Mouse (Mus musculus): ENCODE results near the gene Nanog. TPM values are rescaled to one million over a fixed set of nuclear protein-coding genes. Genes with fewer than 3 reads are reported as not detected.

The Nanog gene
- polyA plus RNA-seq, 1 experiment from 2014 or later: not detected

- no peak overlapping the region for H3K4me2 ChIP-seq (replicated peaks; ENCODE audit: low read depth, low read length)
- H3K9ac ChIP-seq (ENCODE audit: low read depth, low read length): no peak overlapping the region
- no peaks in the 10 kb centered on the region for H3K36me3 ChIP-seq (ENCODE audit: control insufficient read depth, insufficient read depth, low read length)
- 0 out of 2 replicates have a peak, but pooled peaks cover 8% of the 10 kb centered on the region for H3K4me1 ChIP-seq (ENCODE audit: control insufficient read depth, insufficient read depth, low read length)
- no peak overlapping the region for H3K4me3 ChIP-seq (ENCODE audit: low read length)
- no peak overlapping the region for H3K27ac ChIP-seq (ENCODE audit: low read depth, low read length)
- 15% methylated on average over 11 of the region's 11 CpGs for WGBS
- H3K9me3 ChIP-seq (ENCODE audit: control insufficient read depth, low read length): no peaks in the 10 kb centered on the region
- no peak for ATAC-seq (ENCODE audit: low FRiP score, low TSS enrichment)
- H3K27me3 ChIP-seq (ENCODE audit: control insufficient read depth, insufficient read depth, low read length): peaks cover 31% of the 10 kb centered on the region
Measured at GRCm38 (mm10) chr6:122743353-122743752, 36.1 kb downstream of the Nanog start.

- no peaks in the 10 kb centered on the region for H3K36me3 ChIP-seq (ENCODE audit: control insufficient read depth, insufficient read depth, low read length)
- H3K27ac ChIP-seq (ENCODE audit: low read depth, low read length): no peak overlapping the region
- no peak overlapping the region for H3K9ac ChIP-seq (ENCODE audit: low read depth, low read length)
- no peaks in the 10 kb centered on the region for H3K9me3 ChIP-seq (ENCODE audit: control insufficient read depth, low read length)
- H3K4me2 ChIP-seq (replicated peaks; ENCODE audit: low read depth, low read length): no peak overlapping the region
- WGBS: 32% methylated on average over 10 of the region's 10 CpGs
- H3K4me1 ChIP-seq (ENCODE audit: control insufficient read depth, insufficient read depth, low read length): 0 out of 2 replicates have a peak, but pooled peaks cover 8% of the 10 kb centered on the region
- ATAC-seq (ENCODE audit: low FRiP score, low TSS enrichment): no peak
- peaks cover 31% of the 10 kb centered on the region for H3K27me3 ChIP-seq (ENCODE audit: control insufficient read depth, insufficient read depth, low read length)
- no peak overlapping the region for H3K4me3 ChIP-seq (ENCODE audit: low read length)
Measured at GRCm38 (mm10) chr6:122744505-122745249, 37.4 kb downstream of the Nanog start.

GRCm38 (mm10) chr6:122750579-122750978, 43.3 kb downstream of the Nanog start:
- H3K4me1 ChIP-seq (ENCODE audit: control insufficient read depth, insufficient read depth, low read length): no peaks in the 10 kb centered on the region
- 82% methylated on average over 6 of the region's 6 CpGs for WGBS
- no peaks in the 10 kb centered on the region for H3K36me3 ChIP-seq (ENCODE audit: control insufficient read depth, insufficient read depth, low read length)
- H3K4me3 ChIP-seq (ENCODE audit: low read length): no peak overlapping the region
- no peak overlapping the region for H3K27ac ChIP-seq (ENCODE audit: low read depth, low read length)
- H3K4me2 ChIP-seq (replicated peaks; ENCODE audit: low read depth, low read length): no peak overlapping the region
- ATAC-seq (ENCODE audit: low FRiP score, low TSS enrichment): no peak
- no peaks in the 10 kb centered on the region for H3K27me3 ChIP-seq (ENCODE audit: control insufficient read depth, insufficient read depth, low read length)
- no peak overlapping the region for H3K9ac ChIP-seq (ENCODE audit: low read depth, low read length)
- no peaks in the 10 kb centered on the region for H3K9me3 ChIP-seq (ENCODE audit: control insufficient read depth, low read length)

- Histone ChIP-seq H3K9ac (ENCODE audit: low read depth, low read length) (no peak overlapping the region), H3K9me3 (ENCODE audit: control insufficient read depth, low read length) (no peaks in the 10 kb centered on the region), H3K27ac (ENCODE audit: low read depth, low read length) (no peak overlapping the region), H3K27me3 (ENCODE audit: control insufficient read depth, insufficient read depth, low read length) (no peaks in the 10 kb centered on the region), H3K4me3 (ENCODE audit: low read length) (no peak overlapping the region), H3K36me3 (ENCODE audit: control insufficient read depth, insufficient read depth, low read length) (no peaks in the 10 kb centered on the region), H3K4me2 (replicated peaks; ENCODE audit: low read depth, low read length) (no peak overlapping the region), H3K4me1 (ENCODE audit: control insufficient read depth, insufficient read depth, low read length) (no peaks in the 10 kb centered on the region)
- ATAC-seq (ENCODE audit: low FRiP score, low TSS enrichment): no peak
- WGBS: 41% methylated on average over 2 of the region's 2 CpGs
Measured at GRCm38 (mm10) chr6:122755913-122756312, 48.6 kb downstream of the Nanog start.

- Histone ChIP-seq H3K27me3 (ENCODE audit: control insufficient read depth, insufficient read depth, low read length) (peaks cover 10% of the 10 kb centered on the region; the same call in 1 of the 2 replicates), H3K4me3 (ENCODE audit: low read length) (no peak overlapping the region), H3K36me3 (ENCODE audit: control insufficient read depth, insufficient read depth, low read length) (no peaks in the 10 kb centered on the region), H3K4me2 (replicated peaks; ENCODE audit: low read depth, low read length) (no peak overlapping the region), H3K27ac (ENCODE audit: low read depth, low read length) (no peak overlapping the region), H3K4me1 (ENCODE audit: control insufficient read depth, insufficient read depth, low read length) (no peaks in the 10 kb centered on the region), H3K9ac (ENCODE audit: low read depth, low read length) (no peak overlapping the region), H3K9me3 (ENCODE audit: control insufficient read depth, low read length) (no peaks in the 10 kb centered on the region)
- WGBS: 85% methylated on average over 5 of the region's 5 CpGs
- no peak for ATAC-seq (ENCODE audit: low FRiP score, low TSS enrichment)
Measured at GRCm38 (mm10) chr6:122758732-122759131, 51.4 kb downstream of the Nanog start.

GRCm38 (mm10) chr6:122761011-122761599, 53.8 kb downstream of the Nanog start:
- no peaks in the 10 kb centered on the region for H3K36me3 ChIP-seq (ENCODE audit: control insufficient read depth, insufficient read depth, low read length)
- ATAC-seq (ENCODE audit: low FRiP score, low TSS enrichment): peak; percentile 59; the same call in 1 of the 2 replicates
- peaks cover 25% of the 10 kb centered on the region for H3K27me3 ChIP-seq (ENCODE audit: control insufficient read depth, insufficient read depth, low read length)
- no peaks in the 10 kb centered on the region for H3K9me3 ChIP-seq (ENCODE audit: control insufficient read depth, low read length)
- 2% methylated on average over 11 of the region's 11 CpGs for WGBS
- H3K4me2 ChIP-seq (replicated peaks; ENCODE audit: low read depth, low read length): peak overlapping the region; percentile 37
- H3K27ac ChIP-seq (ENCODE audit: low read depth, low read length): no peak overlapping the region
- no peak overlapping the region for H3K9ac ChIP-seq (ENCODE audit: low read depth, low read length)
- peak overlapping the region; percentile 30 for H3K4me3 ChIP-seq (ENCODE audit: low read length)
- 0 out of 2 replicates have a peak, but pooled peaks cover 5% of the 10 kb centered on the region for H3K4me1 ChIP-seq (ENCODE audit: control insufficient read depth, insufficient read depth, low read length)

- no peak overlapping the region for H3K4me3 ChIP-seq (ENCODE audit: low read length)
Measured at GRCm38 (mm10) chr6:122761901-122762300, 54.6 kb downstream of the Nanog start.

GRCm38 (mm10) chr6:122762480-122762879, 55.2 kb downstream of the Nanog start:
- Histone ChIP-seq H3K9me3 (ENCODE audit: control insufficient read depth, low read length) (no peaks in the 10 kb centered on the region), H3K27me3 (ENCODE audit: control insufficient read depth, insufficient read depth, low read length) (peaks cover 25% of the 10 kb centered on the region), H3K4me3 (ENCODE audit: low read length) (no peak overlapping the region), H3K9ac (ENCODE audit: low read depth, low read length) (no peak overlapping the region), H3K4me1 (ENCODE audit: control insufficient read depth, insufficient read depth, low read length) (0 out of 2 replicates have a peak, but pooled peaks cover 5% of the 10 kb centered on the region), H3K27ac (ENCODE audit: low read depth, low read length) (no peak overlapping the region), H3K36me3 (ENCODE audit: control insufficient read depth, insufficient read depth, low read length) (no peaks in the 10 kb centered on the region), H3K4me2 (replicated peaks; ENCODE audit: low read depth, low read length) (no peak overlapping the region)
- WGBS: 62% methylated on average over 3 of the region's 3 CpGs
- no peak for ATAC-seq (ENCODE audit: low FRiP score, low TSS enrichment)

More at GRCm38 (mm10) chr6:122761901-122762300, 54.6 kb downstream of the Nanog start:
- Histone ChIP-seq H3K27ac (ENCODE audit: low read depth, low read length) (no peak overlapping the region), H3K4me1 (ENCODE audit: control insufficient read depth, insufficient read depth, low read length) (0 out of 2 replicates have a peak, but pooled peaks cover 5% of the 10 kb centered on the region), H3K9ac (ENCODE audit: low read depth, low read length) (no peak overlapping the region), H3K36me3 (ENCODE audit: control insufficient read depth, insufficient read depth, low read length) (no peaks in the 10 kb centered on the region), H3K4me2 (replicated peaks; ENCODE audit: low read depth, low read length) (no peak overlapping the region), H3K9me3 (ENCODE audit: control insufficient read depth, low read length) (no peaks in the 10 kb centered on the region), H3K27me3 (ENCODE audit: control insufficient read depth, insufficient read depth, low read length) (peaks cover 25% of the 10 kb centered on the region)
- ATAC-seq (ENCODE audit: low FRiP score, low TSS enrichment): no peak
